Mouse (Mus musculus): Measurements from ENCODE around the gene Olfr1062. TPM values are rescaled to one million over a fixed set of nuclear protein-coding genes. Genes with fewer than 3 reads are reported as not detected.

Gene Olfr1062
- not detected for total RNA-seq (2023)

DNA sequence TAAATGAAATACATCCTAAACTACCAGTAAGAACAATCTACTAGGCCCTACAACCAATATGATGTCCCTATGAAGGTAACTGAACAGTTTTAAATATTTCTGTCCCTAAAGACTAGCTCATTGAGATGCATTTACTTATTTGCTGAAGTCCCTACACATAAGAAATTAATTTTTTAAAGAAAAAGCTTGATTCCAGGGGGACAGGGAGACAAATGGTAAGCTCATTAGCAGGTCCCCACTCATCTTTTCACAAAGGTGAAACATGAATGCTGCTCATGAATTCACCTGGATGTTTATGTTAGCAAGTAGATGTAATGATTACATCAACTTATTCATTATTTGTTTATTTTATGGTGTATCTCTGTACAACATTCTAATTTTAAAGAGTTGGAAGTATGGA lies at the start of gene Olfr1062:
Gene Olfr1062, minus strand, starts transcription at position 101 of the 400 bp plus-strand sequence.

DNA sequence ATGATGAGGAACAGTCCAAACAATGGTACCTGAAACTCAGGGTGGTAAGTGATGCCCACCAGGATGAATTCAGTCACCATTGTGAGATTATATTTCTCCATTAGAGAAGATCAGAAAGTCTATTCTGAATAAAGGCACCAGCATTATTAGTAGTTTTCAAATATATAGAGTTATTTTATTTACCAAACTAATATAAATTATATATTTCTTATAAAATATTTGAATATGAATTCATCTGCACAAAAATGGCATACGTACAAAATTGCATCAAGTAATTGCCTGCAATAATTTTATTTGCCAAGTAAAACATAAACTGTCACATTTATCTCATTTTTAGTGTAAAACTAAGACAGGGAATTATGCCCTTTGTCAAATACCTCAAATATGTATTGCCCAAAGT lies 29.6 kb upstream of the Olfr1062 start, which contains the start of gene Olfr1066:
Gene Olfr1066, minus strand, starts transcription at position 101 of the 400 bp plus-strand sequence.

DNA sequence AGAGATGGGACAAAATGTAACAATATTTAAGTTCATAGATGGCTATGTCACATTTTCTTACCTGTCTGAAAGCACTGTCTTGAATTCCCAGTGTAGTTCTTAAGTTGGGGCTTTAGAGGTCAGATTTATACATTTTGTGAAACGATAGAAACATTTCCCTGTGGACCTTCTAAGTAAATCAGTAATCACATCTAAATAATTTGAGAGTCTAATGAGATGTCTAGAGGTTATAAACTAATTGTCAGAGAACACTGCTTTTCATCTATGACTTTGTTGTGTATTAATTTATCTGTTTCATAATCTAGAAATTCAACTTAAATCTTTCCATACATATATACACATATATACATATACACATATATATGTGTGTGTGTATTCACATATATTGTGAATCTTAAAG lies 23.9 kb upstream of the Olfr1062 start, which contains the start of gene Olfr1065:
Gene Olfr1065, minus strand, starts transcription at position 101 of the 400 bp plus-strand sequence.

DNA sequence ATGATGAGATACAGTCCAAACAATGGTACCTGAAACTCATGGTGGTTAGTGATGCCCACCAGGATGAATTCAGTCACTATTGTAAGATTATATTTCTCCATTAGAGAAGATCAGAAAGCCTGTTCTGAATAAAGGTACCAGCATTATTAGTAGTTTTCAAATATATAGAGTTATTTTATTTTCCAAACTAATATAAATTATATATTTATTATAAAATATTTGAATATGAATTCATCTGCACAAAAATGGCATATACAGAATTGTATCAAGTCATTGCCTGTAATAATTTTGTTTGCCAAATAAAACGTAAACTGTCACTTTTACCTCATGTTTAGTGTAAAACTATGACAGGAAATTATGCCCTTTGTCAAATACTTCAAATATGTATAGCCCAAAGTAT lies 12.6 kb downstream of the Olfr1062 start, which contains the start of gene Olfr1061:
Gene Olfr1061, minus strand, starts transcription at position 101 of the 400 bp plus-strand sequence.

DNA sequence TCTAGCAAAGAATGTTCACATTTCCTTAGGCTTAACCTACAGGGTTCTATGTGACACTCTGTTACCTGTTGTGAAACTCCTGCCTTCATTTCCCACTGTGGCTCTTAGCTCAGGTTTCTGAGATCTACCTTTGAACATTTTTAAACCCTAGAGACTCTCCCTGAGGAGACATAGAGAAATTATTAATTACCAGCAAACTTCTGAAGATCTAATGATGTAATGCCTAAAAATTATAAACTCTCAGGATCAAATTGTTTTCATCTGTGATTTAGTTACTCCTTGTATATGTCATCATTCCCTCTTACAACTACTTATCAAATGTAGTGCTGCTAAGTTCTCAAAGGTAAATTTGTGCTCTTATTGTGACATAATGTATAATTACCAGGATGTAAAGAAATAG lies 38.1 kb downstream of the Olfr1062 start, which contains the start of gene Olfr1058:
Gene Olfr1058, minus strand, starts transcription at position 101 of the 400 bp plus-strand sequence.

DNA sequence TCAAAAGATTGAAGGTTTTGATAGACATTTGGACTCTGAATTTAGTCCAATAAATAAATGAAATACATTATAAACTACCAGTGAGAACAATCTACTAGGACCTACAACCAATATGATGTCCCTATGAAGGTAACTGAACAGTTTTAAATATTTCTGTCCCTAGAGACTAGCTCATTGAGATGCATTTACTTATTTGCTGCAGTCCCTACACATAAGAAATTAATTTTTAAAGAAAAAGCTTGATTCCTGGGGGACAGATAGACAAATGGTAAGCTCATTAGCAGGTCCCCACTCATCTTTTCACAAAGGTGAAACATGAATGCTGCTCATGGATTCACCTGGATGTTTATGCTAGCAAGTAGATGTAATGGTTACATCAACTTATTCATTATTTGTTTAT lies 48.3 kb downstream of the Olfr1062 start, which contains the start of gene Olfr1057:
Gene Olfr1057, minus strand, starts transcription at position 101 of the 400 bp plus-strand sequence.

Other genes with a start within 250 kb of the Olfr1062 start
- gene Olfr1044, start 248.9 kb downstream of the Olfr1062 start, total RNA-seq (2023), result not detected
- gene Olfr52, start 241.1 kb downstream of the Olfr1062 start, total RNA-seq (2023), result not detected
- not detected for gene Olfr1045, start 223.7 kb downstream of the Olfr1062 start, total RNA-seq (2023)
- gene Olfr1046, start 207.4 kb downstream of the Olfr1062 start, total RNA-seq (2023), result not detected
- not detected for gene Olfr1047, start 195.3 kb downstream of the Olfr1062 start, total RNA-seq (2023)
- not detected for gene Olfr1048, start 186.5 kb downstream of the Olfr1062 start, total RNA-seq (2023)
- gene Olfr1049, start 168.4 kb downstream of the Olfr1062 start, total RNA-seq (2023), result not detected
- not detected for gene Olfr1051, start 147.7 kb downstream of the Olfr1062 start, total RNA-seq (2023)
- gene Olfr1052, start 134.3 kb downstream of the Olfr1062 start, total RNA-seq (2023), result not detected
- gene Olfr1053, start 111.5 kb downstream of the Olfr1062 start, total RNA-seq (2023), result not detected
- gene Olfr1054, start 91.3 kb downstream of the Olfr1062 start, total RNA-seq (2023), result not detected
- gene Olfr1055, start 76.5 kb downstream of the Olfr1062 start, total RNA-seq (2023), result not detected
- gene Olfr1056, start 64.3 kb downstream of the Olfr1062 start, total RNA-seq (2023), result not detected
- not detected for gene Olfr1057, start 48.4 kb downstream of the Olfr1062 start, total RNA-seq (2023)
- gene Olfr1058, start 38.2 kb downstream of the Olfr1062 start, total RNA-seq (2023), result not detected
- gene Olfr1061, start 12.7 kb downstream of the Olfr1062 start, total RNA-seq (2023), result not detected
- not detected for gene Olfr1065, start 23.8 kb upstream of the Olfr1062 start, total RNA-seq (2023)
- not detected for gene Olfr1066, start 29.5 kb upstream of the Olfr1062 start, total RNA-seq (2023)
- not detected for gene Olfr228, start 60.6 kb upstream of the Olfr1062 start, total RNA-seq (2023)
- gene Olfr1076, start 81.7 kb upstream of the Olfr1062 start, total RNA-seq (2023), result not detected
- gene Olfr1079, start 115.7 kb upstream of the Olfr1062 start, total RNA-seq (2023), result not detected
- gene Olfr1080, start 131.5 kb upstream of the Olfr1062 start, total RNA-seq (2023), result not detected
- not detected for gene Olfr1082, start 172.2 kb upstream of the Olfr1062 start, total RNA-seq (2023)
- not detected for gene Olfr1084, start 213.0 kb upstream of the Olfr1062 start, total RNA-seq (2023)
- not detected for gene Olfr1085, start 235.3 kb upstream of the Olfr1062 start, total RNA-seq (2023)